Mouse (Mus musculus) neutrophil, adult 59 days (primary cell): Measurements from ENCODE around the gene Tmem178. TPM values are rescaled to one million over a fixed set of nuclear protein-coding genes. Genes with fewer than 3 reads are reported as not detected.

Experiments
- total RNA-seq, 2 experiments: library from RNA; stranded (reverse); gene quantifications; 1 replicate in 1 of 2; 2 replicates in 1 of 2; pipeline ENCODE4 v1.2.4; 2023

Tmem178 gene
- total RNA-seq, result under 1 TPM; 0.44 to 0.47 TPM

GRCm38 (mm10) chr17:80944530-80945198 lies at the start of gene Tmem178:
TSS of gene Tmem178 (plus strand) at chr17:80944632.

Other genes starting within 250 kb of the Tmem178 start
- gene Map4k3, start 216.1 kb upstream of the Tmem178 start, total RNA-seq, result 1 to 10 TPM; 3.9 to 4.2 TPM
- gene Thumpd2, start 120.5 kb downstream of the Tmem178 start, total RNA-seq, result 1 to 10 TPM; 2.1 to 3.2 TPM